Mouse (Mus musculus): Measurements from ENCODE around the gene Spx.

DNA sequence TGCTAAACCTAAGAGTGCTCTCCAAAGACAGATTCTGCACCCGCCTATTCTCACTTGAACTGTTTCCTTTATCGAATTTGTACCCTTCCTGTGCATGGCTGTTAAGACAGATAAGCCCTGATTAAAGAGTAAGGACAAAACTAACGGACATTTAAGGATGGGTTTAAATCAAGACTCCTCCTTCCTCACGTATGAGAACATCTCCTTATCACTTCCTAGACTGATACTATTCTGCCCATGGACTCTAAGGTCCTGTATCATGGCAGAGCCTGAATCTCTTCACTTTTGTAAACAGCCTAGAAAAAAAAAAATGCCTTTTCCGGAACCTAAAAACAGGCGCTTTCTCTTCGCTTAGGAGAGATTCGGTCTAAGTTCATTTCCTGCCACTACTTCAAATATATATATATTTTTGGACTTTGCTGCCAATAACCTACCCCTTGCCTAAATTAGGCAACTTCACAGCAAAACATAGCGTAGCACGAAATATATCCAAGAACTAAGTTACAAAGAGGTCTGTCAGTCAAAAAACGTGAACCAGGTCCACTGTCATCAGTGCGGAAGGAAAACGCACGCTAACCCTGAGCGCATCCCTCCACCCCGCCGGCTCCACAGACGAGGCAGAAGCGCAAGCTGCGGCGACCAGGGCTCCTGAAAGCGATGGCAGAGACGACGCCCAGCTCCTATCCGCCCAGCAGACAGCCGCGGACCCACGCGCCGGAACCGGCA is 26.8 kb upstream of the Spx start:
- TF ChIP-seq CTCF (conservative IDR thresholded peaks at IDR 0.05; ENCODE audit: low read length): no peak
- no peak for TF ChIP-seq POU5F1 (IDR thresholded peaks at IDR 0.05; ENCODE audit: borderline replicate concordance, low read length)
